Mouse (Mus musculus) left cerebral cortex, adult 8-10 months (tissue): ENCODE results near the gene Eif4a1. TPM values are rescaled to one million over a fixed set of nuclear protein-coding genes. Genes with fewer than 3 reads are reported as not detected.
"Not testable (repeated sequence)": the region's sequence is repeated elsewhere in the genome, so short reads cannot be mapped to it uniquely, and the experiment has no call there.

Experiments
- DNase-seq, 2 experiments: peaks; one replicate each; pipeline ENCODE4 v3.0.0; 2022; ENCODE audit warnings: low spot score in 2 of 2
- total RNA-seq, 4 experiments: library from RNA; stranded (reverse); gene quantifications; 2 replicates each; pipeline ENCODE4 v1.2.4; 2022

The Eif4a1 gene
- 100 to 1,000 TPM; 268 to 307 (median 295) TPM for total RNA-seq

DNA sequence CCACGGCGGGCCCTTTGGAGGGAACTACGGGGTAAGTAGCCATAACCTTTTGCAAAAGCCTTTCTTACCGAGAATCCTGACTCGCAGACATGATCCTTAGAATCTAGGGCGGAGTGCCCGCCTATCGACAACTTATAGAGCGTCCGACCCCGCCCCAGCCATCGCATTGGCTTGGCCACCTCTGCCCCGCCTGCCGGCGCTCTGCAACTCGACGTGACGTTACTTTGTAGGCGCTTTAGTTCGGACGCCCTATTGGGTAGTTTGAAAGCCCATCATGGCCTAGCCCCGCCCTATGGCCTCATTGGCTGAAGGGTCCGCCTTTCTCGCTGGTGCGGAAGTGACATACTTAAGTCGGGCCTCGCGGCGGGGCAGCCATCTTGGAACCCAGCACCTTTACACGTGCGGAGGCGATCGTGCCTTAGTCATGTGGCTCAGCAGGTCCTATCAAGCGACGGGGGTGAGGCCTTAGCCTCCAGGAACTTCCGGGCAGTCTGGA is at the start of gene Eif4a1:
Gene Eif4a1 (minus strand): TSS at position 213 of the 496 bp plus-strand sequence.
- DNase-seq, result peak; percentile 100

DNA sequence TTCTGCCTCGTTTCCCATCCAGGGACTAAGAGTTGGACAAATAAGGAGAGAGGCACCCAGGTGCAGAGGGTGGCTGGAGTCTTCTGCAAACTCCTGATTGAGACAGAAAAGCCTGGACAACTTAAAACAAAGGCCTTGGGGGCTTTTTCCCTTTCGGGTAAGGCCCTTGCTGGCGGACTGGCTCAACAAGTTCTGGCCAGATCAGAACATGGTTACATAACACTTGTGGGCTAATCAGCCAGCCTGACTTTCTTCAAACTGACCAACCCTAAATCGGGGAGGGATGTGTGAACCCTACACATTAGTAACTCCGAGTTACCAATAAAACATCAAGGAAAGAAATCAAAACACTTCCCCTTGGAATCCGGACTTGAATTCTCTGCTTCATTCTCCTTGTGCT is 48.6 kb upstream of the Eif4a1 start:
- no peak for DNase-seq

DNA sequence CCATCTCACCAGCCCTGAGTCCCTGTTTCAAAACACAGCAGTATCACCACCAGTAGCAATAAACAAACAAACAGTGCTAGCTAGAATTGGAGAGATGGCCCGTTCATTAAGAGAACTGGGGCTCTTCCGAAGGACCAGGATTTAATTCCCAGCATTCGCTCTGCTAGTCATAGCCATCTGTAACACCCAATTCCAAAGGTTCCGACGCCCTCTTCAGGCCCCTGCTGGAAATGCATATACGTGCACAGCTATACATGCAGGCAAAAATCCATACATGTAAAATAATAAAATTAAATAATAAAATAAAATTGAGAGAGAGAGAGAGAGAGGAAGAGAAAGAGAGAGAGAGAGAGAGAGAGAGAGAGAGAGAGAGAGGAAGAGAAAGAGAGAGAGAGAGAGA is 47.2 kb upstream of the Eif4a1 start:
- no peak for DNase-seq

DNA sequence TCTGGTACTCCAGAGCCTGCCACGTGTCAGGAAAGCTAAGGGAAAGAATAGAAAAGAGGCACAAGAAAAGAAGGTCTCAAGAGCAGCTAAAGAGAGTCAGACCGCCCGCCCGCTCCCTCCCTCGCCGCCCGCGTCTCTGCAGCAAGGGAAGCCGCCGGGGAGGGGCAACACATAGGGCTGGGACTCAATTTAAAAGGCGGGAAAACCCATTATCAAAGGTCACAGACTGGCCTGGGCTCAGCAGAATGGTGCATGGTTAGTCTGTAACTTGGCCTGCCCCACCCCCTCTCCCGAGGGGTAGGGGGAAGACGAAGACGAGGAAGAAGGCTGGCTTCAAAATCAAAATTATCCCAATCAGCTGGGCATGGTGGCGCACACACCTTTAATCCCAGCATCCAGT is 46.4 kb upstream of the Eif4a1 start:
- no peak for DNase-seq

DNA sequence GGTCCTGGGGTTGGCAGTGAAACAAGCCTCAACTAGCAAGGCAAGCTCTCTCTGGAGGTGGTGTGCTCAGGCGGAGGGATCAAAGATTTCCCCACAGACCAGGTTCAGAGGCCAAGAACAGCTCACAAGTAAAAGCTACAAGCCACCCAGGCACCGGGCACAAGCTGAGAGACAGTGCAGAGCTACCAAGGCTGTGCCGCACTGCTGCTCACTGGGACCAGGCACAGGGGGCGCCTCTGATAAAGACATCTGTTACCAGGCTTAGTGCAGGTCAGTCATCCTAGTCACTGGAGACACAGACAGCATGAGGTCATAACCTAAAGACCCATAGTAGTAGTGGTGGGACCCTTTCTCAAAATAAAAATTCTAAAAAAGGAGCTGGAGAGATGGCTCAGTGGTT is 44.7 kb upstream of the Eif4a1 start:
- no peak for DNase-seq

DNA sequence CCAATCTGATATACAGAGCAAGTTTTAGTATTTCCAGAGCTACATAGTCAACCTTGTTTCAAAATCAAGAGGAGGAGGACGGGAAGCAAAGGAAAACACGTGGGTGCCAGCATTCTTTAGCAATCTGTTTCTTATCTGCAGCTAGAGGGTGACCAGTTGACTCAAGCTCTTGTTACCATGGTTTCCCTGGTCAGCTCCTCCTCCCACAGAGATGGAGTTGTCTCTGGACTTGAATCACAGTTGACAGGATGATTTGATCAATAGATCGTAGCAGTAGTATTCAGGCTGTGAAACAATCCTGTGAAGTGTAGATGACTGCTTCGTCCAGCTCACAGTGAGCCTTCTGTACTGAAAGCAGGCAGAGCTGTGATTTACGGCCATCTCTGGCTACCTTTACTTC is 43.7 kb upstream of the Eif4a1 start:
- peak in 1 of 2 experiments; percentile 38 for DNase-seq

DNA sequence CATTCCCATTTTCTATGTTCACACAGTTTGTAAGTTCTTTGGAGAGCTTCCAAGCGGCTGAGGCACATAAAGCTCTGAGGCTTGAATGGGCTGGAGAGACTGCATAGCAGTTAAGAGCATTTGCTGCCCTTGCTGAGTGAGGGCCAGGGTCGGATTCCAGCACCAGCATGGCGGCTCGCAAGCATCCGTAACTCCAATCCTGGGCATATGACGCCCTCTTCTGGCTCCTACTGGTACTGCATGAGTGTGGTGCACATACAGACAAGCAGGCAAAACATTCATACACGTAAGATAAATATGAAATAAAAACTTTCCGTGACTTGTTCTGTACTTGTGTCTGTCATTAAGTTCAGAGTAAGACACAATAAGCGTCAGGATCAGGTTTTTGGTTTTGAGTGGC is 43.3 kb upstream of the Eif4a1 start:
- no peak for DNase-seq

DNA sequence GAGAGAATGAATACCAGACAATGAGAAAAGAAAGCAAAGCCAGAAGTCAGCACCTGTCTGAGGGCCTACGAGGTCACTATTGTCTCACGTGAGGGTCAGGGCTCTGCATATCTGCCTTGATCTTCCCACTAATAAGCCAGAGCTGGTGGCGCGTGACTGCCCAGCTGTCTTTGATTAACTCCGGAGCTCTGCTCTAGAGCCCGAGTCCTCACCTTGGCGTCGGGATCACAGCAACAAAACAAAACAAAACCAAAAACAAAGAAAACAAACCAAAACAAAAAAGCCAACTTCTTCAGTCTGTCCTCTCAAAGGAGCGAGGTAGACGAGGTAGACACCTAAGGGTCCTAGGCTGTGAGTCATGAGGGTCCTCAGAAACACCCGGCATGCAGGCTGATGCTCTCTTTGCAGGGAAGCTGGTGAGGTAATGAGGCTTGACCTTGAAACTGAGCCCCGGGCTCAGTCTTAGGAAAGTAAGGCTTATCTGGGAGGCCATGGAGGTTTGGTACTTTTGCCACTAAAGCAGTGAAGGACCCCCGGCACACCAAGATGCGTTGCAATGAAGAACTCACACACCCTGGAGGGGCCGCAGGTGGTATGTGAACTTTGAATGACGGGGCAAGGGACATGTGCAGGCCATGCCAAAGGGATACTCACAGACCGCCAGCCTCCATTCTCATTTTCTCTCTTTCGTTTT is 42.6 kb upstream of the Eif4a1 start:
- no peak for DNase-seq

DNA sequence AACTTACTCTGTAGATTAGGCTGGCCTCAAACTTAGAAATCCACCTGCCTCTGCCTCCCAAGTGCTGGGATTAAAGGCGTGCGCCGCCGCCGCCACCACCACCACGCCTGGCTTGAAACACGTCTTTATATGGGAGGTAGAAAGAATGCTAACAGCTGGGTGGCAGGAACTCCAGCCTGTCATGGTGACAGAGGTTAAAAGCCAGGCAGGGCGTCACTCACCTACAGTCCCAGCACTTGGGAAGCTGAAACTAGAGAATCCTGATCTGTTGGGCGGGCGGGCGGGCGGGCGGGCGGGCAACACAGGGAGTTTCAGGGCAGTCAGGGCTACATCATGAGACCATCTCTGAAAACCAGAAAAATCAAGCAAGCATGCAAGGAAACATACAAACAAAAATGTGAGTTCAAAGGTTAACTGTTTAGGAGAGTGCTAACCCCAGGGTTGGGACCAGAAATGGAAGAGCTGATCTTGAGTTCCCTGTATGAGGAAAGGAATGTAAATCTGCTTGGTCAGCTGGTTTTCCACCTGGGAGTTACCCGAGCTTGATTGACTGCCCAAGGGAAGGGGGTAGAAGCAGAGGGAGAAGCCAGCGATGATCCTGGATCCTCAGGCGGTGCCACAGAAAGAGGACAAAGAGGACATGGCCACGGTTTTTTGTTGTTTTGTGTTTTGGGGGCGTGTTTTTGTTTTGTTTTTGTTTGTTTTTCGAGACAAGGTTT is 40.9 kb upstream of the Eif4a1 start:
- DNase-seq, result no peak

DNA sequence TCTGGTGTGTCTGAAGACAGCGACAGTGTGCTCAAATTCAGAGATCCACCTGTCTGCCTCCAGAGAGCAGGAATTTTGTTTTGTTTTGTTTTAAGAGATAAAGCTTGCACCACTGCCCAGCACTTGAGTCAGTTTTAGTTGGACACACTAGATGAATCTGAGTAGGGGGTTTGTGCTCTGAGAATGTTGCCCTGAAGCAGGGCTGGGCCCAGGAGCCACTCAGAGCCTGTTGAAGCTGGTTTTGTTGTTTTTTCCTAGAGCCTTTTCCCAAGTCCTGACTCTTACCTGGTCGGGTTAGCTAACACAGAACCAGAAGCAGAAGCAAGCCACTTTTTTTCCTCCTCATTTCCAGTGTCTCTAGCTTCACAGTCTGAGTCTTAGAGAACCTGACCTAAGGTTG is 38.9 kb upstream of the Eif4a1 start:
- no peak for DNase-seq

DNA sequence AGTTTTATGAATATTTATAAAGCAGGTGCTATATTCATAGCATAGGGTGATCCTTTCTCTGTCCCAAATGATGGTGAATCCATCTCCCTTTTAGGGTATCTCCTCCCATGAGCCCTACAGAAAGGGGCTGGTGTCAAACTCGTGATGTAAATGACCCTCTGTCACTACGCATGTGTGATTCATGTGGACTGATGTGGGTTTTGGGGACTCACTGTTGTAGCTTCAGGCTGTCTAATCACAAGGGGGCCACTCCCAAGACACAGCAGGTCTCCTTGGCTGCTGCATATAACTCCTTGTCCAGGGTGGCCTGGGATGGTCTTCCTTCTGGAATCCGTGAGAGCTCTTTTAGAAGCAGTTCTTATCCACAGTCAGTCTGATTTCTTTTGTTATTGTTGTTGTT is 38.2 kb upstream of the Eif4a1 start:
- DNase-seq, result no peak

DNA sequence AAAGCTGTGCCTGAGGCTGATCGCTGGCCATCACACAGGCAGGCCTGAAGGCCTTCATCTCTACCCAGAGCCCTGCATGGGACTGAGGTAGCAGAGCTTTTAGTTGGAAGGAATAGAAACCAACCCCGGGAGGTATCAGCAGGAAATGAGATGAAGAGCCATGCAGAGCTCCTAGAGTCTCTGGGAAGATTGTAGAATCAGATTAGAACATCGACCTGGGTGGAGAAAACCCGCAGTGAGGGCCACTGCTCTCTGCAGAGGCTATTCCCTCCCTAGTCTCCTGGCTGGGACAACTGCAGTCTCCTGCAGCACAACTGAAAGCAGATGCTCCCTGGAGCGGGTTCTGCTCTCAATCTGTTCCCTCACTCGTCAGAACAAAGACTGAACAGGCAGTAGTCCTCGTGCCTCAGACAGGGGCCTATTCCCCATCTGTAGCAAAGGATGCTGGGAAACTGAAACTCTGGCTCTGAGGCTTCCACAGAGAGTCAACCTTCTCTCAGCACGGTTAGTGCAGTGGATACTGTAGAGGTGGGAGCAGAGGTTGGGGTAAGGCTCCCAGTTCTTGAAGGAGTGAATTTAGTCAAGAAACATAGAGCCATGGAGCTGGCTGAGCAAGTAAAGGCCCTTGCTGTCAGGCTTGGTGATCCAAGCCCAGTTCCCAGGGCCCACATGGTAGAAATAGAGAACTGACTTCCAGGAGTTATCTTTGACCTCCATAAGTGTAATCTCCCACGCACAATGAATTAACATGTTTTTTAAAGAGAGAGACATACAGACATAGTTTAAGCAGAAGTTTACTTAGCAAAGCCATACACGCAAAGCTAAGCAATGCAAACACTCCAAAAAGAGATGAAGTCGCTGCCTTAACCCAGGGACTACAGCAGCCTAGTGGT is 37.6 kb upstream of the Eif4a1 start:
- DNase-seq, result no peak

DNA sequence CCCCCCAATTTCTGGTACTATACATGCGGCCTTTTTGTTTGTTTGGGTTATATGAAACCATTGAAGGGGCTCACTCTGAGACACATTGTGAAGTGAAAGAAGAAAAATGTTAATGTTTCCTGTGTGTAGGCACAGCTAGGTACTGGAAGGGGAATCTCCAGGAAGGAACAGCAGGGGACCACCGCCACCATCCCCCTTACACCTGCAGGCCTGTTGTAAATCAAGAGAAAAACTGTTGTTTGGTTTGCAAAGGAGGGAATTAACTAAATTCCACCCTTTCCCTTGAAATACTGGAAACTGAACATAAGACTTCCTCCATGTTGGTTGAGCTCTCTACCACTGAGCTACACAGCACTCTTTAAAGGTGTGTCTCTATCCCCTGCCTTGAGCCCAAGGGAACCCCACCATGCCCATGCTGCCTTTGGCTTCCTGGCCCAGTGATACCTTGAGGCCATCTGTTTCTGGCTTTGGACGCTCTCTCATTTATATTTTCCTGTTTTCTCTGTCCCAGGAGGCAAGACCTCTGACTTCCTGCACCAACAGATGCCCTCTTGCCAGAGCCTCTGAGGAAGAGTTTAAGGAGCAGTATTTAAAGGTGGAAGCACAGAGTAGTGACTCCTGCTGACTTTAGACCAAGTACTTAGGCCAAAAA is 36.5 kb upstream of the Eif4a1 start:
- DNase-seq, result no peak

DNA sequence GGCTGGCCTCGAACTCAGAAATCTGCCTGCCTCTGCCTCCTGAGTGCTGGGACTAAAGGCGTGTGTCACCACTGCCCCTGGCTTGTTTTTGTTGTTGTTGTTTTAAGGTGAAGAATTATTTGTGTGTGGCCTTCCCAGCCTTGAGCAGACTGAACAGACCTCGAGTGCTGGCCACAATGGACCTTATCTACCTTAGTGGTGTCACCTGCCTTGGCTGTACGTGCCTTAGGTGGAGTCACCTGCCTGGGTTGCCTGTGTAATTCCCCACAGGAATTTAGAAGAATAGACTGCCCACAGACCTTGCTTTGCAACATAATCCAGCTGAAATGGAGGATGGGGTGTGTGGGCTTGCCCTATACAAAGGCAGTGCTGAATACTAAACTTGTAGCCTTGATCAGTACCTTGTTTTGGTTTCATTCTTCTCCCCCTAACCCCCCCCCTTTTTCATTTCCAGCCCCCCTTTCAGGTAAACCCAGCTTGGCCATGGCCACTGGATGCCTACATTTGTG is 35.7 kb upstream of the Eif4a1 start:
- no peak for DNase-seq

DNA sequence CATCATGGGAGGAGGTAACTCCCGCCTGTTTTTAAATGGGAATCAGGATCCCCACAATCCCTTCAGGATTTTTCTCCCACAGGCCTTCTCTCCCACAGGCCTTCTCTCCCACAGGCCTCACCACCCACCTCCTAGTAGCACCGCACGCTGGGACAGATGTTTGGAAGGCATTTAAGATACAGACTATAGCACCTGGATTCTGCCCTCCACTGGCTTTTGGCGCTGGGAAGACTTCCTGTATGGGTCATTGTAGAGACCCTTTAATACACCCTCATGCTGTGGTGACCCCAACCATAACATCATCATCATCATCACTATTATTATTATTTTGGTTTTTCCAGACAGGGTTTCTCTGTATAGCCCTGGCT is 35.2 kb upstream of the Eif4a1 start:
- DNase-seq, result no peak

DNA sequence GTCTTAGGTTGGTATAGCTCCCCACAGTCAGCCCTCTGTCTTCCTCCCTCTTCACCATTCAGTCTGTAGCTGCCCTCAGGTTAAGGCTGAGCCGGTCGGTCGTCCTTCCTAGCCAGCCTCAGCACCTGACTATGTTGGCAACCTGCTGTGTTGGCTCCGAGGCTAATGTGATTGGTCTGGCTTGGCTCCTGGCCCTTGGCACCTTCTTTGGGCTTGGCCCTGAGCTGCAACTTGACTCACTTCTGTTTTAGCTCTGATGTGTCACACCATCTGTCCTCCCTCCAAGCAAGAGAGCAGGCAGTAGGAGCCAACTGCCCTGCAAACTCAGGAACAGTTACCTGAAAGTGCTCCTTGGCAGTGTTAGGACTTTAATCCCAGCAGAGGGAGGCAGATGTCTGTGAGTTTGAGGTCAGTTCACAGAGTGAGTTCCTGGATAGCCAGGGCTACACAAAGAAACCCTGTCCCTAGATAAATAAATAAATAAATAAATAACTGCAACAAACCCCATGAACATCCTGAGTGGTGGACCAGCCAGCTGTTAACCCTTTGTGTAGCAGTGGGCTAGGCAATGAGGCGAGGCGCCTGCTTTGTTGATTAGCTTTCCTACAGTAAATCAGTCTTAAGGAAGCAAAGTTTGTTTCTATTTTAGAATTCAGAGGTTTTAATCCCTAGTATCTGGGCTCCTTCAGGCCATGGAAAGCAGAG is 34.7 kb upstream of the Eif4a1 start:
- DNase-seq, result peak in 1 of 2 experiments; percentile 51

DNA sequence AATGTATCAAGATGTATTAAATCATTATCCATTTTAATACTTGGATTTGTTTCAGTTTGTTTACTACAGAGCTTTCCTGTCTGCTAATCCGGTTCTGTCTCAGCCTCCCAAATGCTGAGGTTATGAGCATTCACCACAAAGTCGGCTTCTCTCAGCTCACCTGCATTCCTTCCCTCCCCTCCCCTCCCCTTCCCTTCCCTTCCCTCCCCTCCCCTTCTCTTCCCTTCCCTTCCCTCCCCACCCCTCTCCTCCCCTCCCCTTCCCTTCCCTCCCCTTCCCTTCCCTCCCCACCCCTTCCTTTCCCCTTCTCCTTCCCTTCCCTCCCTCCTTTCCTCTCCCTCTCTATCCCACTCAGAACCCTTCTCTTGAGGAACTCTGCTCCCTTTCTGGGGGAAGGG is 32.4 kb upstream of the Eif4a1 start:
- no peak for DNase-seq

DNA sequence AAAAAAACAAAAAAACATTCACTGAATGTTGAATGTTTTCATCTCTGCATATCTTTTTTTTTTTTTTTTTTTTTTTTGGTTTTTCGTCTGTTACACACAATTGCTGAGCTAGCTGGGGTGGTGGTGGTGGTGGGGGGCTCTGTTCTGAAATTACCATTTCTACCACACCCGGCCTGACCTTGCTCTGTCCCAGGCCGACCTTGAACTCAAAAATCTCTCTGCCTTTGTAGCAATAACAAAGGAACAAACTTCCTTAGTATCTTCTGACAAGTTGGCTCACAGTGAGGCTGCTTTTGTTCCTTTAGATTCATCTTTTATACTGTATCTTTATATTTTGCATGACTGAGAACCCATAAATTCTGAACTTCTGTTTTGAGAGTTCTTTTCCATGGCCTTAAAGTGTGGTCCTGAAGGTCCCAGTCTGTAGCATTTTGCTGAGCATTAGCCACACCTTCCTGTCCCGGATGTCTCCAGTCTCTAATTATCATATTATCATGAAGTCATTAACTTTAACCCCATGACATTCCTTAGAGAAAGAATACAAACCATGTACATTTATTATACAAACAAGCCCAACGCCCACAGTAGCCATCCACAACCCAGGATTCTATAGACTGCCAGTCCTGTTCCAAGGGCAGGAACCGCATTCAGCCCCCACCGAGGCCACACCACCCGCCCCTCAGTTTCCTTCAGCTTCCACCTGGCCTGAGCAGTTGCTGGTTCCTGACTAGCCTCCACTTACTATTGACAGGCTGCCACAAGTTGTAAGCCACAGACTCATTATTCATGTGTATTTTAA is 31.8 kb upstream of the Eif4a1 start:
- no peak for DNase-seq

DNA sequence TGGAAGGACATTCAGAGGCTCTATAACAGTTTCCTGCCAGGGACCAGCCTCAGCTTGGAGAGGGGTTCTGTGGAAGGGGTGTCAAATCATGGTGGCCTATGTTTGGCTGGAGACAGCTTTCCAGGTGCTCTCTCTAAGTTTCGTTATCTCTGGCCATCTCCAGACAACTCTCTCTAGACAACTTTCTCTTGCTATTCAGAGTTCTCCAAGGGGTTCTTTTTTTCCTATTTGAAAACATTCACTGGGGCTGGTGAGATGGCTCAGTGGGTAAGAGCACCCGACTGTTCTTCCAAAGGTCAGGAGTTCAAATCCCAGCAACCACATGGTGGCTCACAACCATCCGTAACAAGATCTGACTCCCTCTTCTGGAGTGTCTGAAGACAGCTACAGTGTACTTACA is 31.2 kb upstream of the Eif4a1 start:
- not testable (repeated sequence) for DNase-seq

DNA sequence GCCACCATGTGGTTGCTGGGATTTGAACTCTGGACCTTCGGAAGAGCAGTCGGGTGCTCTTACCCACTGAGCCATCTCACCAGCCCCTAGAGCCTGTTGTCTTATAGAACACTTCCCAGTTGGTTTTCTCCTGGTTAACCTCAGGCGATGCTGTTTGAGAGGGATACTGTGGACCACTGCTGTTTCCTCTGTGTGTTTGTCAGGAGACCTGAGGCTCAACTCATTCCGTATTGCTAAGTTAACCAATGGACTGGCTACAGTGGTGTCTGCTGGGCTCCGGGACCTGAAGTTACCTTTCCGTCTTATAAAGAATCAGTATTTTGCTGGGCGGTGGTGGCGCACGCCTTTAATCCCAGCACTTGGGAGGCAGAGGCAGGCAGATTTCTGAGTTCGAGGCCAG is 30.7 kb upstream of the Eif4a1 start:
- DNase-seq, result not testable (repeated sequence)
